Mouse (Mus musculus): ENCODE measurements around the gene 2300002M23Rik. TPM values are rescaled to one million over a fixed set of nuclear protein-coding genes. Genes with fewer than 3 reads are reported as not detected.

The 2300002M23Rik gene
- polyA plus RNA-seq, 1 experiment = not detected

DNA sequence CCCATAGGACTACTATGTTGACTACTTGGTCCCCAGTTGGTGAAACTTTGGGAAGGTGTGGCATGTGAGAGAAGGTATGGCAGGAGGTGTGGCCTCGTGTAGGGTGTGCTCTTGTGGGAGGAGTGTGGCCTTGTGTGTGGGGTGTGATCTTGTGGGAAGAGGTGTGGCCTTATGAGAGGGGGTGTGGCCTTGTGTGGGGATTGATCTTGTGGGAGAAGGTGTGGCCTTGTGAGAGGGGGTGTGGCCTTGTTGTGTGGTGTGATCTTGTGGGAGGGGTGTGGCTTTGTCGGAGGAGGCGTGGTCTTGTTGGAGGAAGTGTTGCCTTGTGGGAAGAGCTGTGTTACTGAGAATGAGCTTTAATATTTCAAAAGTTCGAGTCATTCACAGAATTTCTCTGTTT lies 49.9 kb downstream of the 2300002M23Rik start:
- no peak for DNase-seq (ENCODE audit: low spot score)

Other genes with a start within 250 kb of the 2300002M23Rik start
- gene H2-Q1, start 247.0 kb upstream of the 2300002M23Rik start, polyA plus RNA-seq (2012; rRNA removed) = 0.19 TPM in 2 replicates
- 3.0 and 3.4 TPM in 2 replicates for gene H2-Q2, start 225.2 kb upstream of the 2300002M23Rik start, polyA plus RNA-seq (2012; rRNA removed)
- gene H2-Q4, start 187.8 kb upstream of the 2300002M23Rik start, polyA plus RNA-seq (2012; rRNA removed) = 69.6 and 78.7 TPM in 2 replicates
- 31.9 and 38.8 TPM in 2 replicates for gene H2-Q6, start 142.6 kb upstream of the 2300002M23Rik start, polyA plus RNA-seq (2012; rRNA removed)
- gene H2-Q7, start 128.3 kb upstream of the 2300002M23Rik start, polyA plus RNA-seq (2012; rRNA removed) = 56.1 and 64.7 TPM in 2 replicates
- 0.80 and 1.4 TPM in 2 replicates for gene H2-Q10, start 97.4 kb upstream of the 2300002M23Rik start, polyA plus RNA-seq (2012; rRNA removed)
- gene Pou5f1, start 61.4 kb upstream of the 2300002M23Rik start, polyA plus RNA-seq (2012; rRNA removed) = not detected in 2 replicates
- 9.6 and 11.5 TPM in 2 replicates for gene Tcf19, start 50.6 kb upstream of the 2300002M23Rik start, polyA plus RNA-seq (2012; rRNA removed)
- gene Cchcr1, start 50.4 kb upstream of the 2300002M23Rik start, polyA plus RNA-seq (2012; rRNA removed) = 15.3 and 16.2 TPM in 2 replicates
- 0.12 and 0.15 TPM in 2 replicates for gene Psors1c2, start 34.2 kb upstream of the 2300002M23Rik start, polyA plus RNA-seq (2012; rRNA removed)
- 0.56 and 1.1 TPM in 2 replicates for gene Cdsn, start 15.3 kb upstream of the 2300002M23Rik start, polyA plus RNA-seq (2012; rRNA removed)
- gene Sfta2, start 34.1 kb downstream of the 2300002M23Rik start, polyA plus RNA-seq (2012; rRNA removed) = not detected in 2 replicates
- not detected in 2 replicates for gene Gm9573, start 59.2 kb downstream of the 2300002M23Rik start, polyA plus RNA-seq (2012; rRNA removed)
- gene Mucl3, start 76.2 kb downstream of the 2300002M23Rik start, polyA plus RNA-seq (2012; rRNA removed) = 0.04 and 0.07 TPM in 2 replicates
- 21.3 and 21.8 TPM in 2 replicates for gene Vars2, start 100.1 kb downstream of the 2300002M23Rik start, polyA plus RNA-seq (2012; rRNA removed)
- gene Gtf2h4, start 106.3 kb downstream of the 2300002M23Rik start, polyA plus RNA-seq (2012; rRNA removed) = 19.8 and 22.4 TPM in 2 replicates
- 20.2 and 28.6 TPM in 2 replicates for gene Ddr1, start 137.2 kb downstream of the 2300002M23Rik start, polyA plus RNA-seq (2012; rRNA removed)